Mouse (Mus musculus): ENCODE measurements around the gene Gm17482. TPM values are rescaled to one million over a fixed set of nuclear protein-coding genes. Genes with fewer than 3 reads are reported as not detected.
A peak's percentile ranks its signal among the peaks of the same experiment; 100 is the strongest.

The Gm17482 gene
- total RNA-seq, 2 experiments from 2014 or later, result not detected

- DNase-seq, result no peak
Observed at GRCm38 (mm10) chr6:115245500-115246058, 18.4 kb downstream of the Gm17482 start.

DNA sequence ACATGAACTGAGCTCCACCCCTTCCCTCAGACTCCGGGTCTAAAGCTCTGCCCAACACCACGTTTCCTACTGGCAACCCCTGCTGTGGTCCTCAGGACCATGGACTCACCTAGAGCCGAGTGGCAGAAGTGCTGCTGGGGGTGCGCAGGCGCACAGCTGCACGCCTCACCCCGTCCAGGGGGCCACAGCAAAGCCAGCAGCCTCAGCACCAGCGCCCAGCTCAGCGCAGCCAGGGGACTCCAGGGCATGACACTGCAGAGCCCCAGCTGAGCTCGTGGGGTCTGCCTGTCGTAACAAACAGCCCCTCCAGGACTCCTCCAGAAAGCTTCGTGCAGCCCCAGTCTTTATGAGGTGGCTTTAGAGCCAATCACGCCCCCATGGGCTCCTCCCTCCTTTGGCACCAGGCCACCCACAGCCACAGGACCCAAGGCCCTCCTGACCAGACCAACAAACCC lies 24.4 kb downstream of the Gm17482 start:
- peak; percentile 44 for DNase-seq

GRCm38 (mm10) chr6:115252099-115252873 lies 25.1 kb downstream of the Gm17482 start, which contains the start of gene Timp4:
Timp4 (minus strand) TSS chr6:115252205.
- DNase-seq, result no peak

- DNase-seq, result no peak
Observed at GRCm38 (mm10) chr6:115255171-115255570, 28.0 kb downstream of the Gm17482 start.

DNA sequence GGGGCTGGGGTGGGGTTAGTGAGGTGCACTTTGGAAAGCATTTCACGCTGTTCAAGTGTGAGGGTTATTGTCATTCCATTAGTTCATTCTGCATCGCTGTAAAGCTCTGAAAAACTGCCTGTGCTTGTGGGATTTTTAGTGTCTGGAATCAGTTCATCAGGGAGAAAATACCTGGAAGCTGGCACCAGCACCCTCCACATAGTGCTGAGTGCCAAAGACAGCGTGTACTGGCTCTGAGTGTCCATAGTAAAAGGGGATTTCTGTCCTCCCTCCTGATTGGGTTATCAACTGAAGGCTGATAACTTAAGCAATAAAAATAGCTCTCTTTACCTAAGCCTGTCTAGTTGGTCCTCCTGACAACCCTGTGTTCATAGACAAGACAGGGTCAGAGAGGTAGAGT lies 33.4 kb downstream of the Gm17482 start:
- DNase-seq, result no peak

- DNase-seq, result no peak
Observed at GRCm38 (mm10) chr6:115266791-115267190, 39.6 kb downstream of the Gm17482 start.

DNA sequence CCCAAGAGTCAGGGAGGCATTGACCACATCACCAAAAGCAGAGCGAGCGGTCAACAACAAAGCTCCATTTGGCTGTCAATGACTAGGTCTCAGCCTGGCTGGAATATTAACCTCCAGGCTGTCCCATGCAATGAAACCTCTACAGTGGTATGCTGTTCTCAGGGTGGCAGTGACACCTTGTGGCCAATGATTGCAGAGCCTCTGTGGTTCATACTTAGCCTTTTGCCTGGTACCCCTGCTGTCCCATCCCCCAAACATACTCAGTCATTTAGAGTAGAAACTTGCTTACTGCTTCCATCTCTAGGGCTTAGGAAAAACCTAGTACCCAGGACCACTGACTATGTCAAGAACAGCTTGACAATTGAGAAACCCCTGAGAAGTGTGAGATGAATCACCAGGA lies 40.8 kb downstream of the Gm17482 start:
- DNase-seq, result peak; percentile 65

GRCm38 (mm10) chr6:115268551-115269385 lies 41.6 kb downstream of the Gm17482 start:
- DNase-seq, result no peak

DNA sequence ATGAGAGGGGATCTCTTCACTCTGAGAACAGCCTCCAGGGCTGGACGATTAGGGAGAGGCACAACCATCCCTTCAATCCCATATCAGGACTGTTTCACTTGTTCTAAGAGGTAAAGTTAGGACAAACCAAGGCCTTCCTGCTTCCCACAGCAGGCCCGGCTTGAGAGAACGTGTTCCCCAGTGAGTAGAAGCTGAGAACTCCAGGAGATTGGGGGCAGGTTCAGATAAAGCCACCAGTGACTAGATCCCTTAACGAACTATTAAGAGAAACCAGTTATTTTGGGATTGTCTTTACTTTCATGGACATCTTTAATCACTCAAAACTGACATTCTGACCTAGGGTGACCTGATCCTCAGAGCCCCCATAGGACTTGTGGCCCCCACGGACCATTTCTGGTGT lies 42.4 kb downstream of the Gm17482 start:
- DNase-seq, result no peak

DNA sequence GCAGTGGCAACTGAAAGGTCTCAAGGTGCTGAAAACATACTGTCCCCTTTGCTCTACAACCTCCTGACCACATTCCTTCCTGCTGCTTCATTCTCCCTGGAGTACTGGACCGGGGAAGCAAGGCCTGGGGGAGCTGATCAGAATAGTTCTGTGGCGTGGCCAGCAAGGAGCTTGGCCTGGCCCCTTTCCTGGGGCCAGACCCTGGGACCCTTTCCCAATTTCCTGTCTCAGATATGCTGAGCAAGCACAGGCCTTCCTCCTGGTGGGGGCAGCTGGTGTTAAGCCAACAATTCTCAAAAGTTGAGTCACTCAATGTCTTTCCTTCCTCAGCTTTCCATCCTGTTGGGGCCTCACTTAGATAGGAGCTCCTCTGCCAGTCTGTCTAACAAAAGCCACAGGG lies 42.9 kb downstream of the Gm17482 start:
- DNase-seq, result no peak

GRCm38 (mm10) chr6:115271326-115271725 lies 44.2 kb downstream of the Gm17482 start:
- no peak for DNase-seq

- DNase-seq, result peak; percentile 31
Observed at GRCm38 (mm10) chr6:115271866-115272271, 44.7 kb downstream of the Gm17482 start.

DNA sequence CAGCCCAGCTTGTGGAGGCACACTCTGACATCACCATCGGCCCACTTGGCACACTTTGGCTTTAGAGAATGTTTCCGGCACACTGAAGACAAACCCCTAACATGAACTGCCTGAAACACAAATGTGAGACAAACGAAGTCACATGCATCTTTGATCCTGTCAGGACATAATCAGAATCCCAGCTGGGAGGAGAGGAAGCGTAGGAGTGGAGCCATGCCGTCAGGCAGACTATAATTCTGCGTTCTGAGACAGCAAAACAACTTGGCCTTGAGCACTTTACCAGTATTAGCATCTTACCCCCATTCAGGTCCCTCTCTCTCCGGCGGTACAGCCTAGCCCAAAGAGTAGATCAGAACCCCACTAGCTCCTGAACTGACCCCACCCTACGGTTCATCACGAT lies 46.2 kb downstream of the Gm17482 start:
- no peak for DNase-seq

- DNase-seq, result no peak
Observed at GRCm38 (mm10) chr6:115274705-115275104, 47.6 kb downstream of the Gm17482 start.

GRCm38 (mm10) chr6:115275116-115275815 lies 48.1 kb downstream of the Gm17482 start:
- DNase-seq, result no peak

DNA sequence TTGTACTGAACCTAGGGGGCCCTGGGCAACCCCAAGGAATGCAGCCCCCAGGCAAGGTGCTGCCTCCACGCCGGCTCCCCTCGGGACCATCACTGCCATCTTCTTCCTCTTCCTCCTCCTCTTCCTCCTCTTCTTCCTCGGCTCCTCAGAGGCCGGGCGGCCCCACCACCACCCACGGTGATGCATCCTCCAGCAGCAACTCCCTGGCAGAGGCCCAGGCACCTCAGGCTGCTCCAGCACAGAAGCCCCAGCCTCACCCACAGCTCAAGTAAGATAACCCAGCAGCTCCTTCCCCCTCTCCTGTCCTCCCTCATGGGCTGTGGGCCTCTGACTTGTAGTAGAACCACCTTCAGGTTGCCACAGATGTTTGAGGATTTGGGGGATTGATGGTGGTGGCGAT lies 50.9 kb downstream of the Gm17482 start:
- no peak for DNase-seq

DNA sequence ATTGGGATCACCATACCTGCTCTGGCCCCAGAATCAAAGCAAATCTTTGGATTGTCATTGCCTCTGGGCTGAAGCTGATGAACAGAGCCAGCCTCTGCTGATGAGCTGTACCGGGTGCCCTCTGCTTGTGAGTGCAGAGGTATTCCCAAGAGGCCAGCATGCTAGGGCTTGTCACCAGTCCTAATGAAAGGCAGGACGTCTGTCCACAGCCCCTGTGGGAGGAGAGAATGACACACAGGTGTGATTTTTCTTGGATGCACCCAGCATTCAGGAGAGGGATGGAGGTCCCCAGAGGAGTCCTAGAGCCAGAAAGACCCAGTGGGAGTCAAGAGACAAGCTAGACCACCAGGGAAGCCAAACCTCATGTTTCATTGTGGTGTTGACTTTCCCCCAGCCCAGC lies 52.5 kb downstream of the Gm17482 start:
- DNase-seq, result no peak

DNA sequence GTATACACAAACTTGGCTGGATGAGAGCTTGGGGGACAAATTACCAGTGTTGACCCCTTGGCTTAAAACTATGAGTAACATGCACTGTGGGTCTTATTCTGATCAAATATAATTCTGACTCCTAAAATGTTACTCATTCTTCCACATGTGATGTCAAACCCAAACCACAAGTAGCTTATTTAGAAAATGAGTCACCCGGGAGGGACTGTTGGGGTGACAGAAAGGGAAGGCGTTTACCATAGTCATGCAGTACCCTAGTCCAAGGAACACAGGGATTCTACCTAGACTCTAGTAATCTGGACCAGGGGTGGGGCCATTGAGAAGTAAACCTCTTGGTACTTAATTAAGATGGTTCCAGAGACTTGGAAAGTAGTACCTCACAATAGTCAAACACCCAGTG lies 57.0 kb downstream of the Gm17482 start:
- DNase-seq, result no peak

DNA sequence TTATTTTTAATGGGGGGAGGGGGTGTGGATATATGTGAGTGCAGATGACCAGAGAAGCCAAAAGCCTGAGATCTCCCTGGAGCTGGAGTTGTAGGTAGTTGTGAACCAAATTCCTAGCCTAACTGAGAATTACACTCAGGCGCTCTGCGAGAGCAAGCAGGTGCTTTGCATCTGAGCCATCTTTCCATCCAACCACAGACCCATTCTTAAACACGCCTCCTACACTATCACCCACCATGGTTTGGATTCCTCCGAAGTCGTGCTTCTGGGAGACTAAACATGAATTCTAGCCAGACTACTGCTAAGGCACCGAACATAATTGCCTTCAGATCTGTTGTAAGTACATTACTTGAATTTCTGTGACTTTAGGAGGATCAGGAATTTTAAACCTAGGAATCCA lies 59.3 kb downstream of the Gm17482 start:
- DNase-seq, result no peak

DNA sequence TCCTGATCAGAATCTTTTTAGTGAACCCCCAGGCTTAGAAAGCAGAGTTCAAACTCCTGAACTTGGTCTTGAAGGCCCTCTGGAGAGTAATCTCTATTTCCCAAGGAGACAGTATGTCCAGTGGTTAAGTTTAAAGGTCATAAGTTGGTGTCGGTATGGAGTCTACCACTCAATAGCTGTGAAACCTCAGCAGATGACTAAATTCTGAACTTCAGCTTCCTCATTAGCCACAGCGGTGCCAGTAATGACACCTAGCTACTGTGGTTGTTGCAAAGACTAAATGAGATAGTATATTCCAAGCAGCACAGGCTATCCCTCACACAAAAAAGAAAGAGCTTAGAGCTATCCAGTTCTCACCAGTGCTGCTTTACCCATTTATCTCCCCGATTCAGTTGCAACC lies 61.1 kb downstream of the Gm17482 start:
- no peak for DNase-seq

DNA sequence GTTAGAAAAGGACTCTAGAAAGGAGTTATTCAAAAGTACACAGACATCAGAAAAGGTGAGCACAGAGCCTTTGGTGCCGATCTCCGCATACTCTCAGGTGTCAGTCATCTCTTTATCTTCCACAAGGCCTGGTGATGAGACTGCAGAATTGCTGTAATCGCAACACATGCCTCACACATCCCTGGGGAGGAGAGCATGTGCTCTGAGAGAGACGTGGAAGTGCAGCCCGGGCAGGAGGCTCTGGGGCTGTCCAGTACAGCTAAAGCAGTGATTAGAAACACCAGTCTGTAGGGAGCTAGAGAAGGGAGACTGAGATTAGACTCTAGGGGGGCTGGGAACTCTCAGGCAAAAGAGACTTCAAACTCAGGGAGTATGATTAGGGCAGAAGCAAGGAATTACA lies 63.4 kb downstream of the Gm17482 start:
- DNase-seq, result no peak

GRCm38 (mm10) chr6:115291068-115291467 lies 63.9 kb downstream of the Gm17482 start:
- no peak for DNase-seq

Measured in gastrocnemius, postnatal 10 days (tissue).